Mouse (Mus musculus) embryonic facial prominence, embryonic 12.5 days (tissue): ENCODE data around the gene Gpsm1. TPM values are rescaled to one million over a fixed set of nuclear protein-coding genes. Genes with fewer than 3 reads are reported as not detected.
A peak's percentile ranks its signal among the peaks of the same experiment; 100 is the strongest.
"Not testable (repeated sequence)": the region's sequence is repeated elsewhere in the genome, so short reads cannot be mapped to it uniquely, and the experiment has no call there.

Experiments
- ATAC-seq: fragments of 200-750 bp; cut with Nextera tagmentation; 2 replicates; pipeline ENCODE4 v1.8.0; 2017; ENCODE audit not compliant: insufficient number of reproducible peaks, insufficient read depth, low FRiP score, low TSS enrichment
- H3K27ac ChIP-seq: fragments of 300-500 bp; sonication (generic); 2 replicates; pipeline ENCODE4 v1.5.1; 2016; ENCODE audit warnings: mild to moderate bottlenecking
- H3K27me3 ChIP-seq: fragments of 300-500 bp; sonication (generic); 2 replicates; pipeline ENCODE4 v1.6.1; 2016; ENCODE audit warnings: mild to moderate bottlenecking, moderate library complexity
- H3K36me3 ChIP-seq: fragments of 300-500 bp; sonication (generic); 2 replicates; pipeline ENCODE4 v1.6.1; 2016; ENCODE audit warnings: mild to moderate bottlenecking
- H3K4me1 ChIP-seq: fragments of 300-500 bp; sonication (generic); 2 replicates; pipeline ENCODE4 v1.6.1; 2016
- H3K4me2 ChIP-seq: fragments of 300-500 bp; sonication (generic); replicated peaks from 2 replicates; pipeline ENCODE4 v1.6.1; 2016; ENCODE audit warnings: mild to moderate bottlenecking, moderate library complexity
- H3K4me3 ChIP-seq: fragments of 300-500 bp; sonication (generic); 2 replicates; pipeline ENCODE4 v1.5.1; 2016; ENCODE audit warnings: mild to moderate bottlenecking
- H3K9ac ChIP-seq: fragments of 300-500 bp; sonication (generic); 2 replicates; pipeline ENCODE4 v1.6.1; 2016; ENCODE audit warnings: mild to moderate bottlenecking, moderate library complexity
- H3K9me3 ChIP-seq: fragments of 300-500 bp; sonication (generic); 2 replicates; pipeline ENCODE4 v1.6.1; 2016; ENCODE audit warnings: mild to moderate bottlenecking, moderate library complexity
- WGBS: fragments of 180-500 bp; shearing (Covaris S2); methylation state at CpG from one replicate; pipeline ENCODE4 v1.1.7; 2016; 5-methylcytosine and 5-hydroxymethylcytosine counted together
- polyA plus RNA-seq: library from polyadenylated mRNA; unstranded; fragments of >200 nt; fragmentation: Nextera tagmentation; extraction: Ambion mirVana; gene quantifications from 2 replicates; pipeline ENCODE4 v1.2.1, GENCODE M21; 2016

Gene Gpsm1
- polyA plus RNA-seq, 1 experiment from 2014 or later = 82.6 TPM

DNA sequence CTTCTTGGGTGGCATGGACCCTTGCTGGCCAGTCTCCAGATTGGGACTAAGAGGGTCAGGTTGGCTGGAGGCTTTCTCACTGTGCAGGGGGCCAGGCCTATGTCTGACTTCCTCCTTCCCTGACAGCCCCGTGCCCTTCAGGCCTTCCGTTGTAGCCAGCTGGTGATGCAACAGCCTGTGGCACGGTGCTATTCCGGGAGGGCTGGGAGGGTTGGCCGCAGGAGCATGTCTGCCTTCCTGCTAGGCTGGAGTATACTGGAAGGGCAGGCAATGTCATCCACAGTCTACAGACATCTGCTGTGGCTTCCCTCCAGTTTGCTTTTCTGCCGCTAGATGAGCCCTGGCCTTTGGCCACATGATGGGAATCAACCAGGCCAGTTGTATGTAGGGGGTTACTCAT, 44.7 kb downstream of the Gpsm1 start:
- no peak overlapping the region for H3K4me2 ChIP-seq
- H3K27me3 ChIP-seq = no peaks in the 10 kb centered on the region
- H3K9me3 ChIP-seq = no peaks in the 10 kb centered on the region
- no peak overlapping the region for H3K4me3 ChIP-seq
- H3K27ac ChIP-seq = no peak overlapping the region
- H3K36me3 ChIP-seq = peaks cover 24% of the 10 kb centered on the region
- no peak overlapping the region for H3K9ac ChIP-seq
- WGBS = 90% methylated on average over 6 of the region's 6 CpGs
- no peak for ATAC-seq
- no peaks in the 10 kb centered on the region for H3K4me1 ChIP-seq

DNA sequence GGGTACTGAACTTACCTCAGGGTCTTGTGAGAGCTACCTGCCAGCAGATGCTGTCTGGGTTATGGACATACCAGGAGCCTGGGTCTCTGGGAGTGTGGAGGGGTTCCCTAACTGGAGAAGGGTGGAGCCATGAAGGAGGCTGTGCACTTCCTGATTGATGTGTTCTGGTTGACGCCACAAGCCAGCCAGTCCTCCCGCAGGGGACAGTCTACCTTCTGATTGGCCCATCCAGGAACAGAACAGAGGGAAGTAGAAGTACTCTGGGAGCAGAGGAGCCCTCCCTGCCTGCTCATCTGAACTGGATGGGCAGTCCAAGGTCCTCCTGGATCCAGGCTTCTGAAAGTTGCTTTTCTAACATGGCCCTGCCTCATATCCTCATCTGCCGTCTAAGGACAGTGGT, 45.5 kb downstream of the Gpsm1 start, which contains the start of gene Card9:
Gene Card9, minus strand, starts transcription at position 147 of the 400 bp plus-strand sequence.
- H3K9me3 ChIP-seq = no peaks in the 10 kb centered on the region
- H3K4me3 ChIP-seq = no peak within 1 kb of the TSS
- no peak within 1 kb of the TSS for H3K9ac ChIP-seq
- ATAC-seq = no peak
- H3K27ac ChIP-seq = no peak within 1 kb of the TSS
- peaks cover 32% of the 10 kb centered on the region for H3K36me3 ChIP-seq
- WGBS = 47% methylated on average over 3 of the region's 3 CpGs
- no peaks in the 10 kb centered on the region for H3K4me1 ChIP-seq
- H3K4me2 ChIP-seq = no peak within 1 kb of the TSS
- no peaks in the 10 kb centered on the region for H3K27me3 ChIP-seq

DNA sequence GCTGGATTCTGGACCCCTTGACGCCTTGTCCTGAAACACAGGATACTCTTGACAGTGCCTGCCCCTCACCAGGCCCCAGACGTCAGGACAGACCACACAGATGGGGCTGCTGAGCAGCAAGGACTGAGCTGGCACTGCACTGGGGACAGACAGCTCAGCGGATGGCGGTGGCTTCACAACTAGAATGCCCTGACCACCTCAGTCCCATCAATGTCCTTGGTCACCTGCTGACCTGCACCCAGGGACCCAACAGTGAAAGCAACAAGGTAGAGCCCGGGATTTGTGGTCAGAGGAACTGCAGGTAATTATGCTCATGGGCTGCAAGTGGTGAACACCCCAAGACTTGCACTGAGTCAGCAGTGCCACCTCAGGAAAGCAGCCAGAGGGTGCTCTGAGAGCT, 47.7 kb downstream of the Gpsm1 start:
- Histone ChIP-seq H3K4me3 (no peak overlapping the region), H3K4me2 (no peak overlapping the region), H3K9ac (no peak overlapping the region), H3K27ac (no peak overlapping the region), H3K27me3 (no peaks in the 10 kb centered on the region), H3K4me1 (no peaks in the 10 kb centered on the region), H3K36me3 (peaks cover 54% of the 10 kb centered on the region), H3K9me3 (no peaks in the 10 kb centered on the region)
- WGBS = 74% methylated on average over 5 of the region's 5 CpGs
- no peak for ATAC-seq

DNA sequence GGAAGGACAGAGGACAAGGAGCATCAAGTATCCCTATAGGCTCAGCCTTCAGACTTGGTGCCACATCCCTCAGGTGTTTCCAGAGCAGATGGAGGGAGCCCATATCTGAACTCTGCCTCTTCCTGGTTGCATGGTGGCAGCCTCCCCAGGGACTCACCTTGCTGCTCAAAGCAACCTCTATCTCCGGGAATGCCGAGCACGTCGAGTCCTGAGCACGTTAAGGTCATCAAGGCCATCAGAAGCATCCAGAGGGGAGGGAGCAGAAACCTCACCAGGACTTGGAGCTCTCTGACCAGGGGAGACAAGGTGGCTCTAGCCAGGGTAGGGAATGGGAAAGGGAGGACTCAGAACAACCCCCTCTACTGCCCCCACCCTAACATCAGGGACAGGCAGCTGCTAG, 48.2 kb downstream of the Gpsm1 start:
- Histone ChIP-seq H3K9me3 (no peaks in the 10 kb centered on the region), H3K27ac (no peak overlapping the region), H3K36me3 (peaks cover 59% of the 10 kb centered on the region), H3K4me3 (no peak overlapping the region), H3K4me1 (no peaks in the 10 kb centered on the region), H3K27me3 (no peaks in the 10 kb centered on the region), H3K9ac (no peak overlapping the region), H3K4me2 (no peak overlapping the region)
- WGBS = 80% methylated on average over 5 of the region's 5 CpGs
- ATAC-seq = no peak

DNA sequence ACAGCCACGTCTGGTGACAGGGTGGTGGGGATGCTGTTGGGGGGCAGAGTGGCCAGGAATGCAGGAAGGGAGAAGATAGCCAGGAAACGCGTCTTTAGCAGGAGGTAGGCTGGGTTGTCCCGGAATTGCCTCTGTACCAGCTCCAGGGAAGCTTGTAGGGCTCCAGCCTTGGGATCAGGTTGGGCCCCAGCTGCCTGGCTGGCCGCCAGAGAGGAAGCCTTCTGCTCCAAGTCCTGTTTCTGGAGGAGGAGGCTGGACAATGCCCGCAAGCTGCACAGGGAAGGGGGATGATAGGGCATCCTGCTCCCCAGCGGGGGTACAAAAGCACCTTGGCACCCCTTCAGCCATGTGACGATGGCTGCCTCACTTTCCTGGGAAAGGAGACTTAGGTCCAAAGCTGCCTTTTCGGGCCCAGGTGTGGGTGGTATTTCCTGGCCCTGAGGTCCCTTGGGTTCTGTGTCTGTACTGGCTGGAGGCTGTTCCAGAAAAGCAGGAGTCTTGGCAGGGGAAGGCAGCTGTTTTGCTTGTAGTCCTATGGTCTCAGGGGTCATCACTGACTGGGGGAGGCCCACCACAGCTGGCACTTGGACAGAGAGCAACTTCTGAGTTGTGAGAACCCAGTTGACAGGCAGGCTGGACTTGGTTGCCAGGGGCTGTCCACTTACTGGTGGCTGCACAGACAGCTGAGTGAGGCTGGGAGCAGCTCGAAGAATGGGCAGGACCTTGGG, 49.6 kb downstream of the Gpsm1 start:
- peaks cover 73% of the 10 kb centered on the region for H3K36me3 ChIP-seq
- H3K9me3 ChIP-seq = no peaks in the 10 kb centered on the region
- 0 out of 2 replicates have a peak overlapping the region, but pooled peaks have one; percentile 6 for H3K27ac ChIP-seq
- no peaks in the 10 kb centered on the region for H3K27me3 ChIP-seq
- H3K4me3 ChIP-seq = no peak overlapping the region
- H3K9ac ChIP-seq = no peak overlapping the region
- no peak for ATAC-seq
- no peak overlapping the region for H3K4me2 ChIP-seq
- H3K4me1 ChIP-seq = no peaks in the 10 kb centered on the region
- 87% methylated on average over 10 of the region's 10 CpGs for WGBS

DNA sequence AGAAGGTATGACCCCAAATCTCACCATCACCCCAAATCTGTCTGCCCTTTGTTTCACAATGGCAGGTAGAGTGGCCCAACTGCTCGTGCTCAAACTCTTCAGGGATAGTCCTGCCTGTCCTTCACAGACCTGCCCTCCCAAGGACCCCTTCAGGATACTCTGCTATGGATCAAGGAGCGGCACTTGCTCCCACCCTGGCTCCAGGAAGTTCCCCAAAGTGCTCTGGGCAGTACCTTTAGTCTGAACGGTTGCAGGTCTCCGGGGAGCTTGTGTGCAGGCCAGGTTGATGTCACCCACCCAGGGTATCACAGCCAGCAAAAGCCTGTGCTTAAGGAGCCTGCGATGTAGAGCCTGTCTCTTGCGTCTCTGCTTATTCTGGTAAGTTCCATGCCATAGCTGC, 52.6 kb downstream of the Gpsm1 start:
- H3K9me3 ChIP-seq = no peaks in the 10 kb centered on the region
- no peak for ATAC-seq
- no peaks in the 10 kb centered on the region for H3K27me3 ChIP-seq
- no peak overlapping the region for H3K4me3 ChIP-seq
- 89% methylated on average over 6 of the region's 6 CpGs for WGBS
- H3K4me1 ChIP-seq = no peaks in the 10 kb centered on the region
- H3K36me3 ChIP-seq = peaks cover 94% of the 10 kb centered on the region
- no peak overlapping the region for H3K27ac ChIP-seq
- no peak overlapping the region for H3K9ac ChIP-seq
- no peak overlapping the region for H3K4me2 ChIP-seq

DNA sequence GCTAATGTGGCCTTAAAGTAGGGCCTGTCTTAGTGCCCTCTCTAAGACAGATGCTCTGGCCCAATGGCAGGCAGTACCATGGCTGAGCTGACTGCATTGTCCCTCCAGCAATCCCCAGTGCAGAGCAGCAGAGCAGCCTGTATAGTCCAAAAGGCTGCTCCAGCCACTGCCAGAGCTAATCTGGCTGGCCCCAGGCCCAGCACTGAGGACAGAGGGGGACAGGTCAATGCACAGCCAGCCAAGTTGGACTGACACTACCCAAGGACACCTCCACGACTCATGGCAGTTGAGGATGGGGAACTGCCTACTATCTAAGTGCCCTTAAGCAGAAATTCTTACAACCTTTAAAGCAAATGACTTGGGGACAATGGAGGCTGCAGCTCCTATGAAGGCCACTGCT, 53.3 kb downstream of the Gpsm1 start:
- Histone ChIP-seq H3K4me3 (no peak overlapping the region), H3K4me1 (no peaks in the 10 kb centered on the region), H3K9me3 (no peaks in the 10 kb centered on the region), H3K9ac (no peak overlapping the region), H3K36me3 (peaks cover 94% of the 10 kb centered on the region), H3K27me3 (no peaks in the 10 kb centered on the region), H3K27ac (no peak overlapping the region), H3K4me2 (no peak overlapping the region)
- ATAC-seq = no peak; the same call in 1 of the 2 replicates
- WGBS = 95% methylated on average over 1 of the region's 1 CpGs

DNA sequence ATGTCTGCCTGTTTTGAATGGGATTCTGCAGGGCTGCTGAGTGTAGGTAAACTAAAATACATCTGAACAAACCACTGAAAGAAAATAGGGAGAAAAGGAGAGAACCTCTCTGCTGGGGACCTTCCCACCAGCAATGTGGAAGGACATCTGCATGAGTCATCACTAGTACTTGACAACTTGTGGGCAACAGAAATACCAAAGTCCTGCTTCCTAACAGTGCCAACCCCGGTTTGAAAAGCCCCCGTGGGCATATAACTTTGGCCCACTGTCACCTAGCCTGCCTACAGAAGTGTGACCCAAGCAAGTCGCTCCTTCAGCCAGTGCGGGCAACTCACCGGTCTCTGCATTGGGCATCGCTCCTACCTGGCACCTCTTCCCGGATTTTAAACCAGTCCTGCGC, 57.1 kb downstream of the Gpsm1 start:
- Histone ChIP-seq H3K9ac (no peak overlapping the region), H3K27me3 (no peaks in the 10 kb centered on the region), H3K36me3 (peaks cover 96% of the 10 kb centered on the region), H3K4me3 (no peak overlapping the region), H3K27ac (no peak overlapping the region), H3K4me2 (no peak overlapping the region), H3K9me3 (no peaks in the 10 kb centered on the region), H3K4me1 (no peaks in the 10 kb centered on the region)
- no peak for ATAC-seq
- 93% methylated on average over 8 of the region's 8 CpGs for WGBS

DNA sequence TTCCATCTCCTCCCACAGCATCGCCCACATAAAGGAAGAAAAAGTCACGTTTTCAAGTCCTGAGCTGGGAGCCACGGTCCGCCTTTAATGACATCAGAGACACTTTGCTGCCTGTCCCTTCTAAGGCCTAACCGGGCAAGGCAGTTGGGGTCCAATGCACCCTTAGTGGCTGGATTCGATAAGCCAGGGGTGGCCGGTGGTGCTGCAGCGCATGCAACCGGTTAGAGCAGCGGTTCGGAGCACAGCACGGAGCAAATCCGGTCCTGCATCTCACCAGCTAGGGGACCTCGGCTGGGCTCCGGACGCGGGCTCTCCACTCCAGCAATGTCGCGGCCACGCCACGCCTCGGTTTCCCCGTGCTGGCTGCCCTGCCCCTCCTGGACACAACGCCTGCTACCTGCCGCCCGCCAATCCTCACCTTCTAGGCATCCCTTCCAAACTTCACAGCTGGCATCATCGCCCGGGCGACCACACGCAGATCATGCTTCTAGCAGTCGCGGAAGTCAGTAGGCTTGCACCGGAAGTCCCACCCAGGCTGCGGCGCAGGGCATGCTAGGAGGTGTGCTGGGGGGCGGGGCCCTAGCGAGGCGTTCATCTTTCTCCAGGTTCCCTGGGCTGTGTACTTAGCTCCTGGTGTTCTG, 64.9 kb downstream of the Gpsm1 start, which contains the start of gene Snapc4:
Gene Snapc4, minus strand, starts transcription at position 523 of the 641 bp plus-strand sequence.
- Histone ChIP-seq H3K4me1 (peaks cover 9% of the 10 kb centered on the region; the same call in 1 of the 2 replicates), H3K36me3 (peaks cover 65% of the 10 kb centered on the region), H3K4me2 (peak within 1 kb of the TSS; percentile 88), H3K27ac (peak within 1 kb of the TSS; percentile 55; the same call in 1 of the 2 replicates), H3K4me3 (peak within 1 kb of the TSS; percentile 73), H3K27me3 (no peaks in the 10 kb centered on the region), H3K9ac (peak within 1 kb of the TSS; percentile 73), H3K9me3 (no peaks in the 10 kb centered on the region)
- WGBS = under 1% methylated on average over 38 of the region's 38 CpGs
- ATAC-seq = peak; percentile 95

DNA sequence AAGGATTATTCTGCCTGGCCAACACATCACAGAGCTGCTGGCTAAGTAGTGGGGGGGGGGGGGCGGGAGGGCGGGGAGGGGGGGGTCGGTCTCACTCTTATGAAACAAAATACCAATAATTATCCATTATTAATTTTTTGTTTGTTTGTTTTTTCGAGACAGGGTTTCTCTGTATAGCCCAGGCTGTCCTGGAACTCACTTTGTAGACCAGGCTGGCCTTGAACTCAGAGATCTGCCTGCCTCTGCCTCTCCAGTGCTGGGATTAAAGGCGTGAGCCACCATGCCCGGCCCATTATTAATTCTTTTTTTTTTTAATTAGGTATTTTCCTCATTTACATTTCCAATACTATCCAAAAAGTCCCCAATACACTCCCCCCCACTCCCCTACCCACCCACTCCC, 65.6 kb downstream of the Gpsm1 start:
- H3K4me1 ChIP-seq, H3K27me3 ChIP-seq, ATAC-seq, H3K9me3 ChIP-seq: not testable (repeated sequence)
- Histone ChIP-seq H3K4me2 (peak overlapping the region; percentile 88), H3K9ac (peak overlapping the region; percentile 73), H3K36me3 (peaks cover 65% of the 10 kb centered on the region), H3K4me3 (peak overlapping the region; percentile 73), H3K27ac (0 out of 2 replicates have a peak overlapping the region, but pooled peaks have one; percentile 55)
- 31% methylated on average over 6 of the region's 6 CpGs for WGBS

DNA sequence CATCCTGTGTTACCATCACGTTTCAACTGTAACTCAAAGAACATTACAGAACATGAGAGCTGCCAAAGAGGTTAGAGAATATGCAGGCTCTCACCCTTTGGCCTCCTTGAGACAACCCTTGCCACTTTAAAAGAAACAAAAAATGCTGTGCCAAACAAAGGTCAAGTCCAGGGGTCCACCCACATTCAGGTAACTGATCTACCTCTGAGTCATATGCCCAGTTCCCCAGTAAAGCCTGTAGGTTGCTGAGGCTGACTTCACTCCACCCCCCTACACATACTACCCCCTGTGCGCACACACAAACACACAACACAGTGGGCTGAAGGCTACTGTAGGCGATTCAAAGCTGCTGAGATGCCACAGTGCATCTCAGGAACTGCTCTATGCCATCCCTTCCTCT, 72.4 kb downstream of the Gpsm1 start:
- peak overlapping the region; percentile 94 for H3K4me2 ChIP-seq
- H3K27me3 ChIP-seq = no peaks in the 10 kb centered on the region
- H3K9ac ChIP-seq = peak overlapping the region; percentile 95; the same call in 1 of the 2 replicates
- peaks cover 22% of the 10 kb centered on the region for H3K4me1 ChIP-seq
- WGBS = 87% methylated on average over 3 of the region's 3 CpGs
- ATAC-seq = no peak
- H3K36me3 ChIP-seq = peaks cover 75% of the 10 kb centered on the region
- H3K27ac ChIP-seq = no peak overlapping the region
- H3K4me3 ChIP-seq = peak overlapping the region; percentile 97
- H3K9me3 ChIP-seq = no peaks in the 10 kb centered on the region

DNA sequence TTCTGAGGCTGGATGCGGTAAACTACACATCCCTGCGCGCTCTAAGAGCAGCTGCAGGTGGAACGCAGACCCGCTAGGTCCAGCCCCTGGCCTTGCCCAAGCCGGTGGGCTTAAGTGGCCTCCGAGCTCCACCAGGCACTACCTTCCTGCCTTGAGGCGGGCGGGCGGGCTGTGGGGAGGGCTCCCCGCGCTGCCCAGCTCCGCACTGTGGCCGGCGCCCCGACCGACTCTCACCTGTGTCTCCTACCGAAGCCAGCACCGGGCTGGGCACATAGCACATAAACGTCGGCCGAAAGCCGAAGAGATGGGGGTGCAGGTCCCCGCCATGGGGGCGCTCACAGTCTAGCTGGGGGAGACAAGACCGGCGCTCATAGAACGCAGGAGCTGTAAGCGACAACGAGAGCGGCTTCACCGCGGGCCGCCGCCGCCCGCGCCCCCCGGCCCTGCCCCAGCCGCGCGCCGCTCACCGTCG, 73.4 kb downstream of the Gpsm1 start:
- Histone ChIP-seq H3K27me3 (no peaks in the 10 kb centered on the region), H3K9me3 (no peaks in the 10 kb centered on the region), H3K4me2 (peak overlapping the region; percentile 94), H3K27ac (peak overlapping the region; percentile 75), H3K9ac (peak overlapping the region; percentile 95), H3K4me3 (peak overlapping the region; percentile 97), H3K36me3 (peaks cover 74% of the 10 kb centered on the region), H3K4me1 (peaks cover 22% of the 10 kb centered on the region)
- ATAC-seq = peak; percentile 64
- WGBS = 2% methylated on average over 44 of the region's 45 CpGs
